In genomic region chr17:25274571-25275346, GRCm38 (mm10) we compare ENCODE assay signal across 8 mouse cellular contexts. TPM values are rescaled to one million over a fixed set of nuclear protein-coding genes. Genes with fewer than 3 reads are reported as not detected.
DNase-seq lines count a peak whose midpoint lies in the region; ATAC-seq and TF ChIP-seq lines count a peak whose summit lies in the region.

Gene Ube2i, minus strand, starts transcription at chr17:25274622.

- H3K4me2 ChIP-seq in kidney, postnatal 0 days (ENCODE audit: low read length): peak within 1 kb of the TSS; percentile 52
- H3K4me2 ChIP-seq in intestine, embryonic 15.5 days (replicated peaks): peak within 1 kb of the TSS; percentile 74

- H3K27ac ChIP-seq in kidney, postnatal 0 days: peak within 1 kb of the TSS; percentile 99
- peak within 1 kb of the TSS; percentile 99 for H3K27ac ChIP-seq in intestine, embryonic 15.5 days

- TF ChIP-seq CTCF in kidney, postnatal 0 days (IDR thresholded peaks at IDR 0.05; ENCODE audit: low read depth): no peak

- no peaks in the 10 kb centered on the region for H3K27me3 ChIP-seq in kidney, postnatal 0 days (ENCODE audit: insufficient read depth, low read length)
- no peaks in the 10 kb centered on the region for H3K27me3 ChIP-seq in intestine, embryonic 15.5 days (replicated peaks)

- intact Hi-C loops in gastrocnemius, postnatal 14 days (cut with DNase I; ENCODE audit: low total_unique reads): no loop called here

- 84% methylated on average over 9 of the region's 9 CpGs for WGBS in kidney, postnatal 0 days
- WGBS in intestine, embryonic 15.5 days: 81% methylated on average over 9 of the region's 9 CpGs

- peak within 1 kb of the TSS; percentile 100 for H3K4me3 ChIP-seq in kidney, postnatal 0 days (replicated peaks; ENCODE audit: low read depth, low read length)
- peak within 1 kb of the TSS; percentile 92 for H3K4me3 ChIP-seq in intestine, embryonic 15.5 days (replicated peaks)

- ATAC-seq in kidney, postnatal 0 days (replicated peaks; ENCODE audit: low FRiP score, low read depth): no peak
- ATAC-seq in intestine, embryonic 15.5 days: no peak
- no peak for ATAC-seq in megakaryocyte-erythroid progenitor cell, adult 5-6 weeks (replicated peaks; ENCODE audit: low FRiP score, low TSS enrichment, poor library complexity, severe bottlenecking)

- no peaks in the 10 kb centered on the region for H3K9me3 ChIP-seq in kidney, postnatal 0 days (replicated peaks; ENCODE audit: low read length)
- H3K9me3 ChIP-seq in intestine, embryonic 15.5 days: no peaks in the 10 kb centered on the region

- peak within 1 kb of the TSS; percentile 100 for H3K9ac ChIP-seq in kidney, postnatal 0 days (ENCODE audit: low read depth, low read length)
- peak within 1 kb of the TSS; percentile 100 for H3K9ac ChIP-seq in intestine, embryonic 15.5 days

- H3K36me3 ChIP-seq in kidney, postnatal 0 days (ENCODE audit: insufficient read depth, low read length): no peaks in the 10 kb centered on the region
- H3K36me3 ChIP-seq in intestine, embryonic 15.5 days: peaks cover 2% of the 10 kb centered on the region; the same call in 1 of the 2 replicates

- DNase-seq in kidney, postnatal 0 days (ENCODE audit: low spot score): no peak
- DNase-seq in kidney, postnatal 14 days: no peak
- no peak for DNase-seq in adrenal gland, postnatal 25 days
- no peak for DNase-seq in gastrocnemius, postnatal 14 days
- DNase-seq in ovary, postnatal 36 days (ENCODE audit: low spot score): no peak
- DNase-seq in urinary bladder, postnatal 10 days (ENCODE audit: low spot score): no peak

- peaks cover 19% of the 10 kb centered on the region; the same call in 1 of the 2 replicates for H3K4me1 ChIP-seq in kidney, postnatal 0 days (replicated peaks; ENCODE audit: insufficient read depth, low read length)
- peaks cover 25% of the 10 kb centered on the region for H3K4me1 ChIP-seq in intestine, embryonic 15.5 days (replicated peaks)

RNA-seq across cellular contexts. Expression of gene Ube2i, which starts in this region (rescaled TPM):
- 501 and 544 TPM in 2 replicates for polyA plus RNA-seq in kidney, postnatal 0 days (2015; fragmentation: Nextera tagmentation; extraction: Ambion mirVana)
- 234 and 263 TPM in 2 replicates for total RNA-seq in adrenal gland, postnatal 25 days (2021)
- total RNA-seq in gastrocnemius, postnatal 14 days (2021): 10 to 100 TPM; 74.9 to 82.6 TPM
- 490 and 556 TPM in 2 replicates for polyA plus RNA-seq in intestine, embryonic 15.5 days (2015; fragmentation: Nextera tagmentation; extraction: Ambion mirVana)
- 430 and 467 TPM in 2 replicates for total RNA-seq in megakaryocyte-erythroid progenitor cell, adult 5-6 weeks (2014; fragmentation: Nextera tagmentation)
- 338 and 373 TPM in 2 replicates for total RNA-seq in megakaryocyte-erythroid progenitor cell, adult 5-6 weeks (2017)
